Mouse (Mus musculus) MEL (cell line): ENCODE data around the gene Galnt6. TPM values are rescaled to one million over a fixed set of nuclear protein-coding genes. Genes with fewer than 3 reads are reported as not detected.

ENCODE experiments used
- DNase-seq: peaks from one replicate; pipeline ENCODE4 v3.0.0; 2011; ENCODE audit warnings: low read depth, low spot score
- H3K27ac ChIP-seq: 2 replicates; pipeline ENCODE4 v1.5.1; 2012; ENCODE audit warnings: low read depth, mild to moderate bottlenecking, control low read depth, low read length, moderate library complexity; ENCODE audit not compliant: control insufficient read depth
- H3K27me3 ChIP-seq, 2 experiments: fragments of 150-350 bp in 1 of 2; sonication (generic) in 1 of 2; 2 replicates each; pipeline ENCODE4 v1.6.1; 2012; ENCODE audit warnings: low read length in 2 of 2, mild to moderate bottlenecking in 2 of 2, improper control_type of control experiment in 1 of 2, moderate library complexity in 1 of 2; ENCODE audit not compliant: insufficient read depth in 2 of 2, control insufficient read depth in 1 of 2
- H3K36me3 ChIP-seq, 2 experiments: 2 replicates each; pipeline ENCODE4 v1.6.1; 2012 to 2014; ENCODE audit warnings: low read length in 2 of 2, improper control_type of control experiment in 1 of 2, inconsistent platforms in 1 of 2, mild to moderate bottlenecking in 1 of 2; ENCODE audit not compliant: insufficient read depth in 2 of 2, control insufficient read depth in 1 of 2
- H3K4me1 ChIP-seq, 2 experiments: fragments of 150-350 bp in 1 of 2; sonication (generic) in 1 of 2; 2 replicates each; pipeline ENCODE4 v1.6.1; 2012; ENCODE audit warnings: low read length in 2 of 2, improper control_type of control experiment in 1 of 2, mild to moderate bottlenecking in 1 of 2; ENCODE audit not compliant: insufficient read depth in 2 of 2, control insufficient read depth in 1 of 2
- H3K4me3 ChIP-seq, 2 experiments: fragments of 150-350 bp in 1 of 2; sonication (generic) in 1 of 2; 2 replicates each; pipeline ENCODE4 v1.5.1; 2012; ENCODE audit warnings: low read depth in 2 of 2, low read length in 2 of 2, mild to moderate bottlenecking in 2 of 2, moderate library complexity in 2 of 2, control low read depth in 1 of 2, improper control_type of control experiment in 1 of 2; ENCODE audit not compliant: control insufficient read depth in 1 of 2, insufficient read depth in 1 of 2
- H3K79me2 ChIP-seq: 2 replicates; pipeline ENCODE4 v1.6.1; 2012; ENCODE audit warnings: mild to moderate bottlenecking, low read length, moderate library complexity; ENCODE audit not compliant: control insufficient read depth, poor library complexity, insufficient read depth
- H3K9ac ChIP-seq: 2 replicates; pipeline ENCODE4 v1.6.1; 2012; ENCODE audit warnings: low read depth, mild to moderate bottlenecking, control low read depth, low read length, moderate library complexity; ENCODE audit not compliant: control insufficient read depth, poor library complexity, severe bottlenecking
- H3K9me3 ChIP-seq: fragments of 150-350 bp; sonication (generic); replicated peaks from 2 replicates; pipeline ENCODE4 v1.6.1; 2012; ENCODE audit warnings: mild to moderate bottlenecking, low read length, improper control_type of control experiment, moderate library complexity; ENCODE audit not compliant: insufficient read depth
- BHLHE40 ChIP-seq: IDR thresholded peaks from 2 replicates; pipeline ENCODE4 v1.6.1; 2012; ENCODE audit warnings: low read depth, mild to moderate bottlenecking, inconsistent platforms, low read length, improper control_type of control experiment, borderline replicate concordance
- CHD1 ChIP-seq: IDR thresholded peaks from 2 replicates; pipeline ENCODE4 v1.6.1; 2012; ENCODE audit warnings: low read depth, mild to moderate bottlenecking, inconsistent platforms, low read length, improper control_type of control experiment
- CHD2 ChIP-seq: IDR thresholded peaks from 2 replicates; pipeline ENCODE4 v1.6.1; 2011; ENCODE audit warnings: low read length, improper control_type of control experiment
- E2F4 ChIP-seq: IDR thresholded peaks from 2 replicates; pipeline ENCODE4 v1.6.1; 2011; ENCODE audit warnings: low read depth, low read length, improper control_type of control experiment, borderline replicate concordance
- EP300 ChIP-seq, 2 experiments: IDR thresholded peaks; 2 replicates each; pipeline ENCODE4 v1.6.1; 2011; ENCODE audit warnings: improper control_type of control experiment in 2 of 2, low read length in 2 of 2, low read depth in 1 of 2, mild to moderate bottlenecking in 1 of 2
- JUND ChIP-seq: IDR thresholded peaks from 2 replicates; pipeline ENCODE4 v1.6.1; 2011; ENCODE audit warnings: low read depth, mild to moderate bottlenecking, improper control_type of control experiment, low read length
- KAT2A ChIP-seq: conservative IDR thresholded peaks from 2 replicates; pipeline ENCODE4 v1.6.1; 2012; ENCODE audit warnings: low read depth, low read length, improper control_type of control experiment, inconsistent platforms
- MEF2A ChIP-seq: IDR thresholded peaks from 2 replicates; pipeline ENCODE4 v1.6.1; 2014; ENCODE audit warnings: low read depth, mild to moderate bottlenecking, inconsistent platforms, low read length, improper control_type of control experiment; ENCODE audit not compliant: poor library complexity, insufficient replicate concordance, severe bottlenecking; ENCODE audit errors: extremely low read depth
- MXI1 ChIP-seq: IDR thresholded peaks from 2 replicates; pipeline ENCODE4 v1.6.1; 2011; ENCODE audit warnings: mild to moderate bottlenecking, low read depth, low read length, improper control_type of control experiment
- MYB ChIP-seq: IDR thresholded peaks from 2 replicates; pipeline ENCODE4 v1.6.1; 2011; ENCODE audit warnings: mild to moderate bottlenecking, low read depth, low read length, improper control_type of control experiment
- MYC ChIP-seq: IDR thresholded peaks from 2 replicates; pipeline ENCODE4 v1.6.1; 2011; ENCODE audit warnings: low read depth, mild to moderate bottlenecking, low read length, improper control_type of control experiment, moderate library complexity
- POLR2A ChIP-seq, 2 experiments: IDR thresholded peaks; 2 replicates each; pipeline ENCODE4 v1.6.1; 2011 to 2012; ENCODE audit warnings: low read length in 2 of 2, mild to moderate bottlenecking in 2 of 2, control low read depth in 1 of 2, improper control_type of control experiment in 1 of 2, low read depth in 1 of 2, moderate library complexity in 1 of 2; ENCODE audit not compliant: control insufficient read depth in 1 of 2, insufficient read depth in 1 of 2, poor library complexity in 1 of 2
- POLR2AphosphoS5 ChIP-seq: IDR thresholded peaks from 2 replicates; pipeline ENCODE4 v1.6.1; 2012; ENCODE audit warnings: low read depth, borderline replicate concordance, mild to moderate bottlenecking, inconsistent platforms, low read length, moderate library complexity, mixed read lengths
- RAD21 ChIP-seq: IDR thresholded peaks from 2 replicates; pipeline ENCODE4 v1.6.1; 2011; ENCODE audit warnings: mild to moderate bottlenecking, low read depth, low read length, improper control_type of control experiment
- SIN3A ChIP-seq: IDR thresholded peaks from 2 replicates; pipeline ENCODE4 v1.6.1; 2012; ENCODE audit warnings: low read length, improper control_type of control experiment, inconsistent platforms
- TAL1 ChIP-seq: IDR thresholded peaks from 2 replicates; pipeline ENCODE4 v1.6.1; 2012; ENCODE audit warnings: mild to moderate bottlenecking, inconsistent platforms, low read length, moderate library complexity, mixed read lengths
- TBP ChIP-seq: IDR thresholded peaks from 2 replicates; pipeline ENCODE4 v1.8.0; 2011; ENCODE audit warnings: low read depth, low read length, improper control_type of control experiment
- TCF12 ChIP-seq: IDR thresholded peaks from 2 replicates; pipeline ENCODE4 v1.6.1; 2014; ENCODE audit warnings: low read depth, mild to moderate bottlenecking, inconsistent platforms, low read length, improper control_type of control experiment, moderate library complexity
- USF1 ChIP-seq: IDR thresholded peaks from 2 replicates; pipeline ENCODE4 v1.6.1; 2014; ENCODE audit warnings: low read depth, mild to moderate bottlenecking, inconsistent platforms, low read length, improper control_type of control experiment, moderate library complexity
- ZC3H11A ChIP-seq: IDR thresholded peaks from 2 replicates; pipeline ENCODE4 v1.6.1; 2012; ENCODE audit warnings: low read depth, mild to moderate bottlenecking, inconsistent platforms, low read length, improper control_type of control experiment
- ZKSCAN1 ChIP-seq: IDR thresholded peaks from 2 replicates; pipeline ENCODE4 v1.6.1; 2012; ENCODE audit warnings: low read depth, mild to moderate bottlenecking, inconsistent platforms, low read length, improper control_type of control experiment, moderate library complexity
- ZMIZ1 ChIP-seq: IDR thresholded peaks from 2 replicates; pipeline ENCODE4 v1.6.1; 2012; ENCODE audit warnings: low read depth, mild to moderate bottlenecking, inconsistent platforms, low read length, improper control_type of control experiment, moderate library complexity
- ZNF384 ChIP-seq: IDR thresholded peaks from 2 replicates; pipeline ENCODE4 v1.6.1; 2012; ENCODE audit warnings: low read depth, mild to moderate bottlenecking, inconsistent platforms, low read length, improper control_type of control experiment
- polyA plus RNA-seq, 2 experiments: library from polyadenylated mRNA; stranded (reverse) in 1 of 2; unstranded in 1 of 2; fragments of >175 nt in 1 of 2; fragments of >200 nt in 1 of 2; gene quantifications; 2 replicates each; pipeline versions ENCODE4 v1.2.1 to v1.2.4; 2012; ENCODE audit warnings: low replicate concordance in 2 of 2, low read depth in 1 of 2; ENCODE audit not compliant: insufficient read length in 2 of 2, insufficient read depth in 1 of 2, missing spikeins in 1 of 2
- total RNA-seq: library from RNA; depleted of rRNA; stranded (reverse); fragments of 300-350 nt; gene quantifications from 2 replicates; pipeline ENCODE4 v1.2.3, GENCODE M21; 2012

The Galnt6 gene
- total and polyA plus RNA-seq, 3 experiments: 16.1 to 17.0 TPM; not detected in 1

DNA sequence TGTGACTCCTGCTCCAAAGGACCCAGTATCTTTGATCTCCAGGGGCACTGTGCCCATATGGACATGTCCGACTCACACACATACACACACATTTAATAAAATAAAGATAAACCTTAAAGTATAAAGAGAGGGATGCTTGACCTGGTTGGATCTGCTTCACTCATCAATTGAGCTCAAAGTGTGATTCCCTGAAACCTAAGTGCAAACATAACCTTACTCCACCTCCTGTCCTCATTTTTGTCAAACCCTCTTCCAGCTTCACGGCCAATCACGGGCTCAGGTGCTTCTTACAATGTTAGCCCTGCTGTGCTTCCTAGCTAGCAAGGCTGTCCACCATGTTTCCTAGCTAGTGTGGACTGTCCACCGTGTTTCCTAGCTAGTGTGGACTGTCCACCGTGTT, 74.0 kb downstream of the Galnt6 start:
- H3K4me3 ChIP-seq: no peak overlapping the region
- no peaks in the 10 kb centered on the region; a peak in 1 of 4 replicates for H3K4me1 ChIP-seq
- H3K9ac ChIP-seq: no peak overlapping the region
- H3K36me3 ChIP-seq: peaks cover 0 to 30% of the 10 kb centered on the region in 2 experiments; a peak in 2 of 4 replicates
- H3K27me3 ChIP-seq: no peaks in the 10 kb centered on the region
- no peaks in the 10 kb centered on the region for H3K9me3 ChIP-seq
- no peaks in the 10 kb centered on the region for H3K79me2 ChIP-seq
- H3K27ac ChIP-seq: no peak overlapping the region
- no peak for DNase-seq
- TF ChIP-seq E2F4 (no peak), SIN3A (no peak), ZC3H11A (no peak), ZNF384 (no peak), CHD1 (no peak), TBP (no peak)

DNA sequence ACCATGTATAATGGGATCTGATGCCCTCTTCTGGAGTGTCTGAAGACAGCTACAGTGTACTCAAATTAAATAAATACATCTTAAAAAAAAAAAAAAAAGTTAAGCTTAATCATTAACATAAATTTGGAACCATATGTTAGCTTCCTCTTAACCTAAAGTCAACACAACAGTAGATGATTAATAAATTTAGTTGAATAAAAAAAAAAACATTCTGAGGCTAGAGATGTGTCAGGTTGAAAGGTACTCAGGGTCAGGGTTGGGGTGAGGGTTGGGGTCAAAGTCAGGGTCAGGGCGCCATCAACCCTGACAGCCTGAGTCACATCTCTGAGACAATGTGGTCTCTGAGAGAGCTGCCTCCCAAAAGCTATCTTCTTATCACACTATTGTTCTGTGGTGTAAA, 74.9 kb downstream of the Galnt6 start:
- Histone ChIP-seq H3K79me2 (no peaks in the 10 kb centered on the region), H3K4me3 (no peak overlapping the region), H3K4me1 (no peaks in the 10 kb centered on the region; a peak in 1 of 4 replicates), H3K9ac (no peak overlapping the region), H3K27me3 (no peaks in the 10 kb centered on the region), H3K36me3 (peaks cover 0 to 30% of the 10 kb centered on the region in 2 experiments; a peak in 2 of 4 replicates), H3K9me3 (no peaks in the 10 kb centered on the region), H3K27ac (no peak overlapping the region)
- TF ChIP-seq EP300 (IDR thresholded peaks at IDR 0.05; ENCODE audit: low read depth in 1 of 2, low read length in 2 of 2) (no peak), ZNF384 (0 out of 2 replicates have a peak, but pooled peaks have one; percentile 2)
- no peak for DNase-seq

DNA sequence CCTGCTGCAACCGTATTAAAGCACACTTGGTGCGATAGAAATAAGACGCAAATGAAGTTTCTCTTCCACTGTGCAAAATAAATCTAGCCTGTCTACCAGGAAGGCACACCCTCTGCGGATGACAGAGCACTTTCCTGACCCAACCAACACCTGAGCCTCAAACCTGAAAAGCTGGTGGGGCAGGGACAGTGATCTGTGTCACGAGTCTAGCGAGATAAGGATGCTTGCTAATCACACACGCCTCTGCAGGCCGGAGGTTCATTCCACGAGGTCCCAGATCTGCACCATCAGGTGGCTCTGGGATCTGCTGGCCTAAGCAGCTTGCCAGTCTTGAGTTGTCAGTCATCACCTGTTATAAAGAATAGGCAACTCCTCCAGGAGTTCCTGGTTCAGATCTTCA, 77.6 kb downstream of the Galnt6 start:
- peaks cover 0 to 26% of the 10 kb centered on the region in 2 experiments; a peak in 2 of 4 replicates for H3K36me3 ChIP-seq
- TF ChIP-seq TAL1 (no peak), ZC3H11A (no peak), POLR2AphosphoS5 (no peak), JUND (no peak), KAT2A (no peak), MYC (no peak), CHD2 (no peak), SIN3A (no peak), ZMIZ1 (no peak), EP300 (IDR thresholded peaks at IDR 0.05; ENCODE audit: low read depth in 1 of 2, low read length in 2 of 2) (no peak), POLR2A (IDR thresholded peaks at IDR 0.05; ENCODE audit: control insufficient read depth in 1 of 2, insufficient read depth in 1 of 2, low read depth in 1 of 2, low read length in 2 of 2, poor library complexity in 1 of 2) (no peak), CHD1 (no peak), ZKSCAN1 (no peak), MEF2A (no peak), USF1 (no peak), MXI1 (no peak), BHLHE40 (no peak), RAD21 (no peak), MYB (no peak), TCF12 (no peak)
- H3K4me3 ChIP-seq: no peak overlapping the region

More for the DNA sequence above, 77.6 kb downstream of the Galnt6 start:
- Histone ChIP-seq H3K27ac (no peak overlapping the region), H3K79me2 (no peaks in the 10 kb centered on the region), H3K4me1 (no peaks in the 10 kb centered on the region; a peak in 1 of 4 replicates), H3K9me3 (no peaks in the 10 kb centered on the region), H3K27me3 (no peaks in the 10 kb centered on the region), H3K9ac (no peak overlapping the region)
- no peak for DNase-seq
